Mouse (Mus musculus) myocyte (in vitro differentiated cells): ENCODE results near the gene Bdkrb1.

Source experiments
- E2F4 ChIP-seq: IDR thresholded peaks from one replicate; pipeline ENCODE4 v1.6.1; 2011; ENCODE audit warnings: mild to moderate bottlenecking, control low read depth, moderate library complexity; ENCODE audit not compliant: insufficient read depth
- MAX ChIP-seq: IDR thresholded peaks from one replicate; pipeline ENCODE4 v1.6.1; 2011; ENCODE audit warnings: low read depth, mild to moderate bottlenecking, control low read depth
- POLR2A ChIP-seq: IDR thresholded peaks from one replicate; pipeline ENCODE4 v1.6.1; 2011; ENCODE audit warnings: low read depth, mild to moderate bottlenecking, control low read depth, moderate library complexity; ENCODE audit not compliant: insufficient read length
- USF1 ChIP-seq: IDR thresholded peaks from one replicate; pipeline ENCODE4 v1.6.1; 2011; ENCODE audit warnings: low read depth, mild to moderate bottlenecking, control low read depth, moderate library complexity

GRCm38 (mm10) chr12:105622981-105623539, 20.2 kb downstream of the Bdkrb1 start:
- TF ChIP-seq USF1 (no peak), POLR2A (no peak), MAX (no peak), E2F4 (no peak)
